Mouse (Mus musculus): ENCODE data around the gene Prpf40a. TPM values are rescaled to one million over a fixed set of nuclear protein-coding genes. Genes with fewer than 3 reads are reported as not detected.

Gene Prpf40a
- polyA plus RNA-seq, 1 experiment = 21.3 TPM

DNA sequence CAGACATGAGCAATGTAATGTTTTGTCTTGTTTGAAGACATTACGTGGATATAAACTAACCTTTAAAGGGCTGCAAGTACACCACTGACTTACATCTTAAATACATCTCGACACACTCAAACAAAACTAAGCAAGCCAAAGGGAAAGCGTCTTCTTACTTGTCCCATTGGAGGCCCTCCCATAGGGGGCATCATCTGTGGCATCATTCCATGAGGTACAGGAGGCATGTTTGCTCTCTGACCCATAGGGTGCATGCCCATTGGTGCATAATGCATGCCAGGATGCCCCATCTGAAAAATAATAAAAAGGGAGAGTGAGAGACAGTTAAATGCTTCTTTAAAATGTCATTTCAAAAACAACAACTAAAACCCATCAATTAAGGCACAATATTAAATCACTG is 1.3 kb downstream of the Prpf40a start:
- H3K36me3 ChIP-seq (ENCODE audit: control insufficient read depth, insufficient read depth) = peaks cover 59% of the 10 kb centered on the region
- H3K4me3 ChIP-seq (ENCODE audit: insufficient read depth, poor library complexity, severe bottlenecking) = peak overlapping the region; percentile 97
- H3K27me3 ChIP-seq (ENCODE audit: control insufficient read depth, insufficient read depth, insufficient read length) = no peaks in the 10 kb centered on the region

GRCm38 (mm10) chr2:53179876-53180275 is 11.2 kb downstream of the Prpf40a start:
- no peaks in the 10 kb centered on the region for H3K27me3 ChIP-seq (ENCODE audit: control insufficient read depth, insufficient read depth, insufficient read length)
- no peak for TF ChIP-seq MYOD1 (IDR thresholded peaks at IDR 0.05; ENCODE audit: control insufficient read depth, insufficient read length, low read depth)
- no peak for TF ChIP-seq MAX (IDR thresholded peaks at IDR 0.05)
- no peak for TF ChIP-seq MYOG (IDR thresholded peaks at IDR 0.05; ENCODE audit: control insufficient read depth, extremely low read depth, insufficient read length)
- no peak for TF ChIP-seq CEBPB (IDR thresholded peaks at IDR 0.05; ENCODE audit: low read depth)
- TF ChIP-seq CTCF (IDR thresholded peaks at IDR 0.05; ENCODE audit: control insufficient read depth, insufficient read depth, insufficient read length) = no peak
- no peak for TF ChIP-seq USF1 (IDR thresholded peaks at IDR 0.05; ENCODE audit: low read depth)
- no peak for TF ChIP-seq FOSL1 (IDR thresholded peaks at IDR 0.05; ENCODE audit: insufficient read depth, low read length, poor library complexity, severe bottlenecking)
- peaks cover 49% of the 10 kb centered on the region for H3K36me3 ChIP-seq (ENCODE audit: control insufficient read depth, insufficient read depth)
- peaks cover 86% of the 10 kb centered on the region for H3K79me2 ChIP-seq (ENCODE audit: control insufficient read depth, insufficient read depth)
- H3K4me3 ChIP-seq (ENCODE audit: insufficient read depth, poor library complexity, severe bottlenecking) = no peak overlapping the region
- no peak overlapping the region for H3ac ChIP-seq (ENCODE audit: control insufficient read depth, insufficient read length, low read depth)
- H3K79me3 ChIP-seq (ENCODE audit: low read depth) = peaks cover 73% of the 10 kb centered on the region

More for the DNA sequence above, 1.3 kb downstream of the Prpf40a start:
- TF ChIP-seq MAX (IDR thresholded peaks at IDR 0.05) (no peak), FOSL1 (IDR thresholded peaks at IDR 0.05; ENCODE audit: insufficient read depth, low read length, poor library complexity, severe bottlenecking) (no peak), MYOG (IDR thresholded peaks at IDR 0.05; ENCODE audit: control insufficient read depth, extremely low read depth, insufficient read length) (no peak), CTCF (IDR thresholded peaks at IDR 0.05; ENCODE audit: control insufficient read depth, insufficient read depth, insufficient read length) (no peak), MYOD1 (IDR thresholded peaks at IDR 0.05; ENCODE audit: control insufficient read depth, insufficient read length, low read depth) (no peak), USF1 (IDR thresholded peaks at IDR 0.05; ENCODE audit: low read depth) (no peak), CEBPB (IDR thresholded peaks at IDR 0.05; ENCODE audit: low read depth) (no peak)
- peaks cover 91% of the 10 kb centered on the region for H3K79me2 ChIP-seq (ENCODE audit: control insufficient read depth, insufficient read depth)
- peaks cover 75% of the 10 kb centered on the region for H3K79me3 ChIP-seq (ENCODE audit: low read depth)
- H3ac ChIP-seq (ENCODE audit: control insufficient read depth, insufficient read length, low read depth) = no peak overlapping the region

GRCm38 (mm10) chr2:53178966-53179365 is 12.1 kb downstream of the Prpf40a start:
- Histone ChIP-seq H3K4me3 (ENCODE audit: insufficient read depth, poor library complexity, severe bottlenecking) (no peak overlapping the region), H3K36me3 (ENCODE audit: control insufficient read depth, insufficient read depth) (peaks cover 49% of the 10 kb centered on the region), H3K79me3 (ENCODE audit: low read depth) (peaks cover 64% of the 10 kb centered on the region), H3ac (ENCODE audit: control insufficient read depth, insufficient read length, low read depth) (no peak overlapping the region), H3K79me2 (ENCODE audit: control insufficient read depth, insufficient read depth) (peaks cover 86% of the 10 kb centered on the region), H3K27me3 (ENCODE audit: control insufficient read depth, insufficient read depth, insufficient read length) (no peaks in the 10 kb centered on the region)
- TF ChIP-seq MAX (IDR thresholded peaks at IDR 0.05) (no peak), CTCF (IDR thresholded peaks at IDR 0.05; ENCODE audit: control insufficient read depth, insufficient read depth, insufficient read length) (no peak), MYOG (IDR thresholded peaks at IDR 0.05; ENCODE audit: control insufficient read depth, extremely low read depth, insufficient read length) (no peak), USF1 (IDR thresholded peaks at IDR 0.05; ENCODE audit: low read depth) (no peak), MYOD1 (IDR thresholded peaks at IDR 0.05; ENCODE audit: control insufficient read depth, insufficient read length, low read depth) (no peak), FOSL1 (IDR thresholded peaks at IDR 0.05; ENCODE audit: insufficient read depth, low read length, poor library complexity, severe bottlenecking) (no peak), CEBPB (IDR thresholded peaks at IDR 0.05; ENCODE audit: low read depth) (no peak)

DNA sequence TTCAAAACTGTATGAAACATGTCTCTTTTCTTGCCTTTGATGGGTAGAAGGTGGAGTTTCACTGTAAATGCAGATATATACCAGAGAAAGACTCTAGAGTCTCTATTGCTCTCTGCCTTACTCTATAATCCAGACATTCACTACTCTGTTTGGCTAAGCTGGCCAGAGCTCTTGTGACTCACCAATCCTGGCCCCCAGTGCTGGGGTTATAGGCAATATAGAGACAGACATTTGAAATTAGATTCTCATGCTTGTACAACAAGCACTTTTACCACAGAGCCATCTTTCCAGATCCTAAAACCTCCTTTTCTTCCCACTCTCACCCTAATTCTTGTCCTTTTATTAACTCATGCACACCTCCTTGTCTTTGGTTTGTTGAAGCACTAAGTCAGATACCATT is 17.1 kb downstream of the Prpf40a start:
- peaks cover 76% of the 10 kb centered on the region for H3K36me3 ChIP-seq (ENCODE audit: control insufficient read depth, insufficient read depth)
- H3ac ChIP-seq (ENCODE audit: control insufficient read depth, insufficient read length, low read depth) = no peak overlapping the region
- peaks cover 43% of the 10 kb centered on the region for H3K79me3 ChIP-seq (ENCODE audit: low read depth)
- TF ChIP-seq MAX (IDR thresholded peaks at IDR 0.05) = no peak
- no peak for TF ChIP-seq MYOG (IDR thresholded peaks at IDR 0.05; ENCODE audit: control insufficient read depth, extremely low read depth, insufficient read length)
- no peak for TF ChIP-seq CTCF (IDR thresholded peaks at IDR 0.05; ENCODE audit: control insufficient read depth, insufficient read depth, insufficient read length)
- TF ChIP-seq FOSL1 (IDR thresholded peaks at IDR 0.05; ENCODE audit: insufficient read depth, low read length, poor library complexity, severe bottlenecking) = no peak
- no peak for TF ChIP-seq MYOD1 (IDR thresholded peaks at IDR 0.05; ENCODE audit: control insufficient read depth, insufficient read length, low read depth)
- H3K27me3 ChIP-seq (ENCODE audit: control insufficient read depth, insufficient read depth, insufficient read length) = no peaks in the 10 kb centered on the region
- H3K79me2 ChIP-seq (ENCODE audit: control insufficient read depth, insufficient read depth) = peaks cover 81% of the 10 kb centered on the region
- H3K4me3 ChIP-seq (ENCODE audit: insufficient read depth, poor library complexity, severe bottlenecking) = no peak overlapping the region

DNA sequence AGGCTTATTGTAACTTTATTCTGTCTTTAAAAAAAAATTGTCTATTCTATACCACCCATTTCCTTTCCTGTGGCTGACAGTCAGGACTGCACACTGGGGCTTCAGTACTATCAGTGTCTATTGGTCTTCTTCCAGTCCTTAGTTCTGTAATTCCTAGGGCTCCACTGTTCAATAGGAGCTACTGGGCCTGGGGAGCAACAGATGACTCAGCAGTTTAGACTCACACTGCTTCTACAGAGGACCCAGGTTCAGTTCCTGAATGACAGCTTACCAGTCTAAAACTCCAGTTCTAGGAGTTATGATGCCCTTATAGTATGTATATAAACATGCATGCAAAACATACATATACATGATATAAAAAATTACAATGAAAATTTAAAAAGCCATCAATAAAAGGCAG is 44.2 kb downstream of the Prpf40a start:
- no peak for TF ChIP-seq CEBPB (IDR thresholded peaks at IDR 0.05; ENCODE audit: low read depth)
- TF ChIP-seq MYOD1 (IDR thresholded peaks at IDR 0.05; ENCODE audit: control insufficient read depth, insufficient read length, low read depth) = no peak
- TF ChIP-seq MAX (IDR thresholded peaks at IDR 0.05) = no peak
- no peak for TF ChIP-seq FOSL1 (IDR thresholded peaks at IDR 0.05; ENCODE audit: insufficient read depth, low read length, poor library complexity, severe bottlenecking)
- TF ChIP-seq CTCF (IDR thresholded peaks at IDR 0.05; ENCODE audit: control insufficient read depth, insufficient read depth, insufficient read length) = no peak
- no peak for TF ChIP-seq MYOG (IDR thresholded peaks at IDR 0.05; ENCODE audit: control insufficient read depth, extremely low read depth, insufficient read length)
- no peak for TF ChIP-seq USF1 (IDR thresholded peaks at IDR 0.05; ENCODE audit: low read depth)
- peaks cover 98% of the 10 kb centered on the region for H3K36me3 ChIP-seq (ENCODE audit: control insufficient read depth, insufficient read depth)
- H3K79me3 ChIP-seq (ENCODE audit: low read depth) = no peaks in the 10 kb centered on the region
- H3K4me3 ChIP-seq (ENCODE audit: insufficient read depth, poor library complexity, severe bottlenecking) = no peak overlapping the region
- no peaks in the 10 kb centered on the region for H3K79me2 ChIP-seq (ENCODE audit: control insufficient read depth, insufficient read depth)
- H3ac ChIP-seq (ENCODE audit: control insufficient read depth, insufficient read length, low read depth) = no peak overlapping the region
- no peaks in the 10 kb centered on the region for H3K27me3 ChIP-seq (ENCODE audit: control insufficient read depth, insufficient read depth, insufficient read length)

DNA sequence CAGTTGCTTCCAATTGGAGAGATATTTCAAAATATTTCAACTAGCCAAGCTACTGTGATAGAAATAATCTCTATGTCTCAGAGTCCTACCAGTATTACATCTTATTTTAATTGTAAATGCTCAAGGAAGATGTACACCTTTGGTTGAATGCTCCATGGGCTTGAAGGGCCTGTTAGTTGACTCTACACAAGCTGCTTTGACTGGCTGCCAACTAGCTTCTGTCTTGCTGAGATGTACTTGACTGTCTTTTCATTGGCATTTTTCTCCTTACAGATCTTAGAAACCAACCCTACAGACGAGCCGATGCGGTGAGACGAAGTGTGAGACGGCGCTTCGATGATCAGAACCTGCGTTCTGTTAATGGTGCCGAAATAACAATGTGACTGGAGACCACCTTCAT is 59.5 kb downstream of the Prpf40a start:
- Histone ChIP-seq H3K4me3 (ENCODE audit: insufficient read depth, poor library complexity, severe bottlenecking) (no peak overlapping the region), H3K27me3 (ENCODE audit: control insufficient read depth, insufficient read depth, insufficient read length) (no peaks in the 10 kb centered on the region), H3ac (ENCODE audit: control insufficient read depth, insufficient read length, low read depth) (no peak overlapping the region), H3K79me2 (ENCODE audit: control insufficient read depth, insufficient read depth) (no peaks in the 10 kb centered on the region), H3K36me3 (ENCODE audit: control insufficient read depth, insufficient read depth) (peaks cover 50% of the 10 kb centered on the region), H3K79me3 (ENCODE audit: low read depth) (no peaks in the 10 kb centered on the region)
- TF ChIP-seq MYOD1 (IDR thresholded peaks at IDR 0.05; ENCODE audit: control insufficient read depth, insufficient read length, low read depth) = no peak
- TF ChIP-seq USF1 (IDR thresholded peaks at IDR 0.05; ENCODE audit: low read depth) = no peak
- TF ChIP-seq MYOG (IDR thresholded peaks at IDR 0.05; ENCODE audit: control insufficient read depth, extremely low read depth, insufficient read length) = no peak
- TF ChIP-seq MAX (IDR thresholded peaks at IDR 0.05) = no peak

Measured in C2C12 (cell line).